Mouse (Mus musculus): ENCODE data around the gene Fbxw20. TPM values are rescaled to one million over a fixed set of nuclear protein-coding genes. Genes with fewer than 3 reads are reported as not detected.
"Not testable (repeated sequence)": the region's sequence is repeated elsewhere in the genome, so short reads cannot be mapped to it uniquely, and the experiment has no call there.

The Fbxw20 gene
- polyA plus RNA-seq (2012; rRNA removed), result 0.06 TPM in 1 of 2 replicates, not detected in the other

DNA sequence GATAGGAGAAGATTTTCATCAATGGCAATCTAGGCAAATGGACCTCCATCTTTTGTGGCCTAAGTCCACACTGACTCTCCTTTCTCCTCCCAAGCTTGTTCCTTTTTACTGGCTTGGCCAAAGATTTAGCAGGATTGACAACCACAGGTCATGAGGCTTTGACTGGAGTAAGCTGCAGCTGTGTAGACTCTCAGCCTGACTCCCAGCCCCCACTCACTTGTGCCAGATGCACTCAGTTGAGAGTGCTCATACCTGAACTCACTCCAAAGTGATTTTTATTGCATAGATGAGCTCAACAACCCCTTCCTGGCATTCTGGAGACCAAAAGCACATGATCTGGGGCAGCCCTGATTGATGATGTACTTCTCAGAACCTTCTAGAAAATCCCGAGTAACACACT lies at the start of gene Fbxw20:
Fbxw20 (minus strand) TSS at position 101 of the 400 bp plus-strand sequence.
- no peak for DNase-seq (ENCODE audit: low spot score)

GRCm38 (mm10) chr9:109263041-109263440 lies 28.5 kb upstream of the Fbxw20 start:
- no peak for DNase-seq (ENCODE audit: low spot score)

GRCm38 (mm10) chr9:109218449-109218848 lies 16.1 kb downstream of the Fbxw20 start:
- DNase-seq (ENCODE audit: low spot score), result no peak

GRCm38 (mm10) chr9:109201347-109201746 lies 33.2 kb downstream of the Fbxw20 start:
- DNase-seq (ENCODE audit: low spot score), result not testable (repeated sequence)

DNA sequence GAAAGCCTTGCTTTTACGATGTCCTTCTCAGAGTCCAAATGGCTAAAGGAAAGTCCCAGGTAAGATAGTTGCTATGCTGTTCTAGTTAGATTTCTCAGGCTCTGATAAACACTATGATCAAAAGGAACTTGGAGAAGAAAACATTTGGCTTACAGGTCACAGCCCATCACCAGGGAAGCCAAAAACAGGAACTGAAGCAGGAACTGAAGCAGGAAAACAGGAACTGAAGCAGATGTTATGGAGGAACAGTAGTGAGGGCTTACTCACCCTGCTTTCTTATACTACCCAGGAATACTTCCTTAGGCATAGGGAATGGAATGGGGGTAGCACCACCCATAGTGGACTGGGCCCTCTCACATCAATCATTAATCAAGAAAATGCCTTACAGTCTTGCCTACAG lies 34.2 kb downstream of the Fbxw20 start:
- no peak for DNase-seq (ENCODE audit: low spot score)

DNA sequence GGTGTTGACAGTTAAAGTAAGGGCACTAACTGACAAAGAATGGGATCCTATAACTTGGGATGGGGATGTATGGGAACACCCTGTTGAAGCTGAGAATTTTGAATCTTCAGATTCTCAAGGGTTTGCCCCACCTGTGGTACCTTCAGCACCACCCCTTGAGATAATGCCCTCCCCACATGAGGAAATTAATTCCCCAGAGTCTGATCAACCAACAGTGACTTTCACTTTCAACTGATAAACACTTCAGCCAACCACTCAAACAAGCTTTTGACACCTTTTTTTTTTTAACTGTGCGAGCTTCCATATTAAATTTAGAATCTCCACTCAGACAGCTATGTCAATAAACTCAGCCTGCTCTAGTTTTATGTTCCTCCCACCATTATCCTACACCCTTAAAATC lies 35.2 kb downstream of the Fbxw20 start:
- DNase-seq (ENCODE audit: low spot score), result no peak

GRCm38 (mm10) chr9:109195875-109196274 lies 38.7 kb downstream of the Fbxw20 start, which contains the start of gene Fbxw13:
Fbxw13 (minus strand) TSS chr9:109195975.
- DNase-seq (ENCODE audit: low spot score), result not testable (repeated sequence)

GRCm38 (mm10) chr9:109177208-109177607 lies 57.3 kb downstream of the Fbxw20 start:
- no peak for DNase-seq (ENCODE audit: low spot score)

GRCm38 (mm10) chr9:109176301-109176700 lies 58.3 kb downstream of the Fbxw20 start:
- DNase-seq (ENCODE audit: low spot score), result no peak

Other genes with a start within 250 kb of the Fbxw20 start
- 0.43 and 0.51 TPM in 2 replicates for gene Ucn2, start 248.7 kb downstream of the Fbxw20 start, polyA plus RNA-seq (2012; rRNA removed)
- gene Pfkfb4, start 243.0 kb downstream of the Fbxw20 start, polyA plus RNA-seq (2012; rRNA removed), result 16.3 and 19.4 TPM in 2 replicates
- gene Shisa5, start 196.2 kb downstream of the Fbxw20 start, polyA plus RNA-seq (2012; rRNA removed), result 201 and 202 TPM in 2 replicates
- 37.3 and 41.4 TPM in 2 replicates for gene Trex1, start 175.0 kb downstream of the Fbxw20 start, polyA plus RNA-seq (2012; rRNA removed)
- gene Atrip, start 160.6 kb downstream of the Fbxw20 start, polyA plus RNA-seq (2012; rRNA removed), result 17.1 and 17.6 TPM in 2 replicates
- gene Ccdc51, start 152.3 kb downstream of the Fbxw20 start, polyA plus RNA-seq (2012; rRNA removed), result 10.9 and 14.0 TPM in 2 replicates
- 118 and 126 TPM in 2 replicates for gene Tma7, start 152.2 kb downstream of the Fbxw20 start, polyA plus RNA-seq (2012; rRNA removed)
- 19.9 and 26.2 TPM in 2 replicates for gene Plxnb1, start 139.4 kb downstream of the Fbxw20 start, polyA plus RNA-seq (2012; rRNA removed)
- not detected in 2 replicates for gene Fbxw21, start 72.7 kb downstream of the Fbxw20 start, polyA plus RNA-seq (2012; rRNA removed)
- gene Fbxw13, start 38.8 kb downstream of the Fbxw20 start, polyA plus RNA-seq (2012; rRNA removed), result not detected in 2 replicates
- gene Fbxw14, start 52.9 kb upstream of the Fbxw20 start, polyA plus RNA-seq (2012; rRNA removed), result 0.07 and 0.09 TPM in 2 replicates
- 0.08 TPM in 1 of 2 replicates, not detected in the other for gene Fbxw28, start 104.9 kb upstream of the Fbxw20 start, polyA plus RNA-seq (2012; rRNA removed)
- 2.6 and 4.6 TPM in 2 replicates for gene Fbxw22, start 169.5 kb upstream of the Fbxw20 start, polyA plus RNA-seq (2012; rRNA removed)
- gene Fbxw16, start 214.4 kb upstream of the Fbxw20 start, polyA plus RNA-seq (2012; rRNA removed), result 0.03 and 0.19 TPM in 2 replicates